Mouse (Mus musculus) heart, adult 2 months (tissue): ENCODE measurements around the gene Itga11.

ENCODE experiments used
- CTCF ChIP-seq: fragments of 200-600 bp; IDR thresholded peaks from 2 replicates; pipeline ENCODE4 v1.8.1; 2022; ENCODE audit warnings: antibody characterized with exemption, mild to moderate bottlenecking, moderate library complexity
- EP300 ChIP-seq: fragments of 200-500 bp; IDR thresholded peaks from 2 replicates; pipeline ENCODE4 v1.6.1; 2011; ENCODE audit warnings: low read depth, low read length, control low read depth; ENCODE audit not compliant: insufficient read depth
- POLR2A ChIP-seq: fragments of 200-500 bp; IDR thresholded peaks from 2 replicates; pipeline ENCODE4 v1.6.1; 2011; ENCODE audit warnings: mild to moderate bottlenecking, low read depth, low read length, control low read depth; ENCODE audit not compliant: insufficient read depth

DNA sequence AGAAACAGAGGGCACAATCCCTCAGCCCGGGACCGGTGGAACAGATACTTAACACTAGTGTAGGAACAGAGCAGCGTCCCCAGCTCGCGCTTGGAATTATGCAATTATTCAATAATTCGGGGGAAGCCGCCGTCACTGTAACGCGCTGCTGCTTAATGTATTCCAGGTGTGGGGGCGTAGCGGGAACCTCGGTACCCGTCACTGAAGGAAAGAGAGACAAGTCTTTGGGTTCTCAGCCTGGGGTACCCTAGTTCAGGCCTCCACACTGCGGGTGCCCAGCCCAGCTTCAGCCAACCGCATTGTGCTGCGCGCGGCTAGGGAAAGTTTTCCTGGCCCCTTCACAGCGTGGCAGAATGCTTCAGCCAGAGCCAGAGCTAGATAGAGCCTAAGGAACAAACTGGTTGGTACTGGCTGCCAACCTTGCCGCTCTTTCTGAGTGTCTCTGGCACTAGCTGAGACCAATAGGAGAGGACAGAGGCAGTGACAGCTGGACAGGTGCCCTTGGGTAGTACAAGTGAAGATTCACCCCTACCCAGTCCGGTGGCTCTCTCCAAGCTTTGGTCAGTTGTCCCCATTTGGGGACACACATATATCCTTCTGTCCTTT is 1.0 kb downstream of the Itga11 start:
- TF ChIP-seq CTCF = no peak
- TF ChIP-seq EP300 = no peak
- TF ChIP-seq POLR2A = no peak
